Mouse (Mus musculus): Measurements from ENCODE around the gene Rnf141.
A peak's percentile ranks its signal among the peaks of the same experiment; 100 is the strongest.

The Rnf141 gene

DNA sequence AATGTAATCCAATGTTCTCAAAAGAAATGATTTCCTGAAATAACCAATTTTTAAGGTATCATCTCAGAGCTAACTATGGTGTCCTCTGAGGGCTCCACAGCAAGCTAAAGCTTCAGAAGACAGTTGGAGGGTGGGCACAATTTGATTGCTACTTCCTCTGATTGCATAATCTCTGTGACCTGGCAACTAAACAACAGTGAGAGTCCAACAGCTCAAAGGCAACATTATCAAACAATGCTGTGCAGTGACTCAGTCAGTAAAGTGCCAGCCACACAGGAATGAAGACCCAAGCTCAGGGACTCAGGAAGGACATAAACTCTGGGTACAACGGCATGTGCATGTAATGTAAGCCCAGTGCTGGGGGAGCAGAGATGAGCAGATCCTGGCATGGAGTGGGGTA, 11.2 kb downstream of the Rnf141 start:
- DNase-seq (ENCODE audit: low spot score) = no peak

DNA sequence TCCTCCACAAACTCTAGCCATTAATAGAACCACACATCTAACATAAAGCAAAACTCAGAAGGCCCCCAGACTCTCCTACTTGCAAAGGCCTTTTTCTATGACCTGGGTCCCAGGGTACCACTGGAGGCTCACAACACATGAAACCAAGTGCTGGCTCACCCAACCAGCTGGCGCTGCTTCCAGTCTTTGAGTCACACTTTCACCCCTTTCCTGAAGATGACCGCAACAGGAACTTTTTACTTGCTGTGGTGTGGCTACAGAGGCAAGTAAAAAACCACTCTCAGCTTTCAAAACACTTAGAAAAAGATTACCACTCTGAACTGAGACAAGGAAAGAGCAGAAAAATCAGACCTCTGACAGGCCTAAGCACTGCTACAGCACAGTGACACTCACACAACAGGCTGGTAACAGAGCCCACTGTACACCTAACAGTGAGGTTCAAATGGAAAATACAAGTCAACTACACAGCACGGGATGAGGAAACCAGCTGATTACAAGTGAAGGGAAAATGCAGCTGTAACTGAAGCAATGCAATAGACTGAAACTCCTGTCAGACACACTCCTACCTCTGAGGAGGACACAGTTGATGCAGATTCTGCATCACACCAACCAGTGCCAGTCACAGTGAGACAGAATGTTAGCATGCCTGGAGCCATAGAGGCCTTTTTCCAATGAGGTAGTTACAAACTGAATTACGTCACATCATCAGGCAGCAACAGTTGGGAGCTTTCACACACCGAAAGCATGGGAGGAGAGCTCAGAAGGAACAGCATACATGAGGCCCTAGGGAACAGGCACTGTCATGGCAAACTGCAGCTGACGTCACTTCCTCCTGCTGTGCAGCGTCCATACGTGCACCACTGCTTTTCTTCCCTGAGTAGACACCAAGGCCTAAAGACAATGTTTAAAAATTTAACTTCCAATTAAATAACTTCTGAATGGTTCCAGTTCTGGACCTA, 20.0 kb downstream of the Rnf141 start:
- no peak for DNase-seq (ENCODE audit: low spot score)

DNA sequence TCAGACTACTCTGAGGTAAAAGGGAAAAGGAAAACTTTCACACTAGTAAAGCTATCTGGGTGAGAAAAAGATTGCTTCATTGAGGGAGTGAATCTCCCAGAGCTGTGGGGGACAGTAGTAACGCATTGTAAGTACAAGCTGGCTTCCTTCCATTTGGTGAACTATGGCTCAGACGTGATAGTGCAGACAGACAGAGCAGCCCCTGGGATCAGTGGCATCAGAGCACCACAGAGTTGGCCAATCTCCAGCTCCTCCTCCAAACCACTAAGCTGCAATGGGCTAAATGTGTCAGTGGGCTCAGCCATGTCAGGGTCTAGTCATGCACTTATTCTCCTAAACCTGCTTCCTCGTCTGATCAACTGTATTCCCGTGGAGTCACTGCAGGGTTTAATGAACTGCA, 20.7 kb downstream of the Rnf141 start:
- no peak for DNase-seq (ENCODE audit: low spot score)

GRCm38 (mm10) chr7:110823076-110823475, 21.2 kb downstream of the Rnf141 start:
- no peak for DNase-seq (ENCODE audit: low spot score)

- no peak for DNase-seq (ENCODE audit: low spot score)
These were observed 22.2 kb downstream of the Rnf141 start for GRCm38 (mm10) chr7:110822055-110822454.

GRCm38 (mm10) chr7:110821653-110822052, 22.6 kb downstream of the Rnf141 start:
- no peak for DNase-seq (ENCODE audit: low spot score)

DNA sequence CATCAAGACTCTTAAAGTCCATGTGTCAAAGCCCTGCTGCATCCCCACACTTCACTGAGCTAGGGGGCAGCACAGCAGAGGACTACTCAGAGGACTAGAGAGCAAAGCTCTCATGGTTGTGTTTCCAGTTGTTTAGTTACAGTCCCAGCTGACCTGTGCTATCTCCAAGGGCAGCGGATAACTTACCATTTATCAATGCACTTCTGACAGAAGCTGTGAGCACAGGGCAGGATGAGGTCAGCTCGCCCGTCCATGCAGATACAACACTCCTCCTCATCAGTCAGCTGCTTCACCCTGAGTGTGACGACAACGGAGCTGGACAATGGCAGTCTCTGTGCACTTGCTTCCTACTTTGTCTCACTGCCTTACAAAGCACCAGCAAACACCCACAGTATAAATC, 23.2 kb downstream of the Rnf141 start:
- no peak for DNase-seq (ENCODE audit: low spot score)

DNA sequence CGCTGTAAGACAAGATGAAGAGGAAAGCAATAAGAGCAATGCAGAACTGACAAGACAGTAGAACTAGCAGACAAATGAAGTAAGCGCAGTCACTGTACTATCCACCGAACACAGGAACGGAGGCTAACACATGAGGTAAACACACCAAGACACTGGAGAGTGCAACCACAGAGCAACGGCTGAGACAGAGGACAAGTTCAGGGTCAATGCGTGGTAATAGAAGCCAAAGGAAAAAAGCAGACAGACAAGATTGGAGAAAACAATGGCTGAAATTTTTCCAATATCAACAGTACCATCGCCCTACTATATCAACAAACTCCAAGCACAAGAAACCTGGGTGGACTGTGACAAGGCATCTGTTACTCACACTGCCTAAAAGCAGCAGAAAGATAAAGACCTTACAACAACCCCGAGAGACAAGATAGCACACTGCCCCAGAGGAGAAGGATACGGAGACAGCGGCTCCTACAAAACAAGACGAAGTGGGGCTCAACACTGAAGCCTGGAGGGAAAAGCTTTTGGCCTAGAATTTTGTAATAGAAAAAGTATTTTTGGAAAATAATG, 25.4 kb downstream of the Rnf141 start:
- DNase-seq (ENCODE audit: low spot score) = no peak

DNA sequence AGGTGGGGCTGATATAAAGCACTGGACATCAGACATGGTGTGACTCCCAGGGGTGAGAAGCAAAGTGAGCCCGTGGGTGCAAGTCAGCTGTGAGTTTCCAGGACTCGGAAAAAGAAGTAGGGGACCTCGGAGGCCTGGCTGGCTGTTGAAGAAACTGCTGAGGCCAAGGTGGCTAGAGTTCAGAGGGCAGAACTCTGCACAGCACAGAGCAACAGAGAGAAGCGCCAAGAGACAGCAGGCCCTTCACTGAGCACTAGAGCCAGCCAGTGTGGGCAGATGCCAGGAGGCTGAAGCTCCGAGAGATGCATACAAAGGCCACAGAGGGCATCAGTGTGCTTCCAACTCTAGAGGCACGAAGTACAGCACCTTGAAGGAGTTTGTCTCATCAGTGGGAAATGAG, 26.1 kb downstream of the Rnf141 start:
- DNase-seq (ENCODE audit: low spot score) = no peak

- DNase-seq (ENCODE audit: low spot score) = peak; percentile 55
These were observed 28.2 kb downstream of the Rnf141 start for GRCm38 (mm10) chr7:110816037-110816436.

DNA sequence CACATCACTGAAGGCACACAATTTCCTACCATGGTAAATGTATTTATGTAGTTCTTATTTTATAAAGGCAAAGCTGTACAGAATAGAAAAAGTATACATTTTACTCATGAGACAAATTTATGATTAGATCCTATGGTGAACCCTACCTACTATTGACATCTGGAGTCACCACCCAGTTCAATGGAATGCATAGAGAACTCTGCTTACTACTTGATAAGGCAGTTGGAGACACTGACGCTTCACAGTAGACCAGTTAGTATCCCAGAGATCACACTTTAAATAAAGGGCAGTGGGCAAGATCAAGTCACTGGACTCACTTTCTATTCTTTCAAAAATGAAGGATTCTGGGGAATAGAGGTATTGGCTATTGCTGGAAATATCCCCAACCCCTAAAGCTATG, 30.3 kb downstream of the Rnf141 start:
- DNase-seq (ENCODE audit: low spot score) = no peak

GRCm38 (mm10) chr7:110811529-110811928, 32.7 kb downstream of the Rnf141 start:
- DNase-seq (ENCODE audit: low spot score) = no peak

DNA sequence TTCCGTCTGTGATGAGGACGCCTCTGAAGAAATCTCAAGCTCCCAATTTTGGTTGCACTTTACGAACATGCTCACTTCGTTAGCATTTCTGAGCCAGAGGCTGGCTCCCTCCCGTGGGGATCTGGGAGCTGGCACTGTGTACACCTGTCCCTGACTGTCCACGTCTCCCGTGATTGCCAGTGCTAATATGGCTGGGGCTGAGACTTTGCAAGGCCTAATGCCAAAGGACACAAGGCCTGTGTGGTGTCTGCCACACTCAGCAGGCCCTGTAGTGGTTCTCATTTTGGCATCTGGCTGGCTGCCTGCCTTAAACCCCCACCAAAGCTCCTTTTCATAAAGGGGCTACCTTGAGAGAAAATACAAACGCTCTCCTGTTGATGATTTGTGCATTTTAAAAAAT, 33.3 kb downstream of the Rnf141 start:
- DNase-seq (ENCODE audit: low spot score) = no peak

GRCm38 (mm10) chr7:110809585-110810557, 34.4 kb downstream of the Rnf141 start:
- DNase-seq (ENCODE audit: low spot score) = no peak

- no peak for DNase-seq (ENCODE audit: low spot score)
These were observed 35.3 kb downstream of the Rnf141 start for GRCm38 (mm10) chr7:110808962-110809361.

- DNase-seq (ENCODE audit: low spot score) = peak; percentile 36
These were observed 36.7 kb downstream of the Rnf141 start for GRCm38 (mm10) chr7:110807460-110808030.

DNA sequence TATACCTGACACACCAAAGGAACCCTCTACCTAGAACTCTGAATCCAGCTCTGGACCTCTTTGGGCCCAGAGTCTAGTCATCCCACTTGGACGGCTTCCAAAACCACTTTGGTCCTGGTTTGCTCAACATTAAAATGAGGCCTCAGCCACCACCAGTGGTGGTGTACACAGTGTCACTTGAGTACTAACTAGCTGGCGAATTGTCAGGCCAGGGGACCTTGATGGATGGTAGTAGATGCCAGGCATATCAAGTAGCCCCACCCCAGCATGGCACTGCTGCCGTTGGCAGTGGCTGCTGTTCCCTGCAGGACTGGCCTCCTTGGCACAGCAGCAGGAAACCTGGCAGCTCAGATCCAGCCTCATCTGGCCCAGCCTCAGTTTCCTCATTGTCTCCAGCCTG, 40.0 kb downstream of the Rnf141 start:
- no peak for DNase-seq (ENCODE audit: low spot score)

GRCm38 (mm10) chr7:110803131-110803530, 41.1 kb downstream of the Rnf141 start:
- DNase-seq (ENCODE audit: low spot score) = no peak

DNA sequence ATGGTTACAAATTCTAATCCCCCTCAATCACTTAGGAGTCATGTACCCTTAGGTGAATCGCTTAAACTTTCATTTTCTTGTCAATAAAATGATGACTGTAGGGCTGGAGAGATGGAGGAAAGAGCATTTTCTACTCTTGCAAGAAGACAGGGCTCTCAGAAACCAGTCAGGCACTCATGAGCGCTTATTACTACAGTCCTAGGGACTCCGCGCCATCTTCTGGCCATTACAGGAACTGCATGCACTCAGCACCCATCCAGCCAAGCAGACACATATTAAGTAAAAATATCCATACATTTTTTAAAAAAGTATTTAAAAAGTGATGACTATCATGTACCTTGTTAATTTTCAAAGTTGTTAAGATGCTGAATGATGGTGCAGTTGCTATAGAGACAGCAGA, 43.2 kb downstream of the Rnf141 start:
- peak; percentile 90 for DNase-seq (ENCODE audit: low spot score)

GRCm38 (mm10) chr7:110797722-110798409, 46.4 kb downstream of the Rnf141 start:
- DNase-seq (ENCODE audit: low spot score) = no peak

- DNase-seq (ENCODE audit: low spot score) = no peak
These were observed 47.7 kb downstream of the Rnf141 start for GRCm38 (mm10) chr7:110796367-110797051.

Data from testis, postnatal 10 days (tissue).